Mouse (Mus musculus) megakaryocyte, embryonic 14.5 days (primary cell): Measurements from ENCODE around the gene Ntm.

ENCODE experiments used
- FLI1 ChIP-seq: IDR thresholded peaks from 2 replicates; pipeline ENCODE4 v1.6.1; 2012; ENCODE audit warnings: low read length, inconsistent platforms, mixed read lengths
- GATA1 ChIP-seq: IDR thresholded peaks from 3 replicates; pipeline ENCODE4 v1.6.1; 2012; ENCODE audit warnings: mixed read lengths, low read length, inconsistent platforms, borderline replicate concordance

- no peak for TF ChIP-seq GATA1
- no peak for TF ChIP-seq FLI1
Observed at GRCm38 (mm10) chr9:29332296-29333090, 630.4 kb downstream of the Ntm start.
